Mouse (Mus musculus): ENCODE results near the gene Olfr477.
"Not testable (repeated sequence)": the region's sequence is repeated elsewhere in the genome, so short reads cannot be mapped to it uniquely, and the experiment has no call there.

Gene Olfr477

GRCm38 (mm10) chr7:107986393-107986792, at the start of gene Olfr477:
TSS of gene Olfr477 (plus strand) at chr7:107986693.
- DNase-seq (ENCODE audit: extremely low spot score, low spot score), result no peak

DNA sequence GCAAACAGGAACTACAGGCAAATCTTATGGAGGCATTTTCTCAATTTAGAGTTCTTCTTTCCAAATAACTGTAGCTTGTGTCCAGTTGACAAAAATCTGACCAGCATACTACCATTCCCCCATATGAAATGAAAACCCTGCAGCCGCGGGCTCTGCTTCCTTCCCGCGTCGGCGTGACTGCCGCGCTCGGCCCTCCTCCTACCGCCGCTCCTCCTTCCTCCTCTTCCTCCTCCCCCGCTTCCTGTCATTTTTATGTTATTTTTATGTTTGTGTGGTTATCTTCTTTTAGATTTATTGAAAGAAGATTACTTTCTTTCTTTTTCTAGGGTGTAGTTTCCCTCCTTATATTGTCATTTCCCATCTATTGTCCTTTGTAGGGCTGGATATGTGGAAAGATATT, 34.0 kb upstream of the Olfr477 start:
- not testable (repeated sequence) for DNase-seq (ENCODE audit: extremely low spot score, low spot score)

- no peak for DNase-seq (ENCODE audit: extremely low spot score, low spot score)
These were observed 32.1 kb upstream of the Olfr477 start, which contains the start of gene Olfr474 for GRCm38 (mm10) chr7:107954343-107954742. TSS of gene Olfr474 (plus strand) at chr7:107954643.

DNA sequence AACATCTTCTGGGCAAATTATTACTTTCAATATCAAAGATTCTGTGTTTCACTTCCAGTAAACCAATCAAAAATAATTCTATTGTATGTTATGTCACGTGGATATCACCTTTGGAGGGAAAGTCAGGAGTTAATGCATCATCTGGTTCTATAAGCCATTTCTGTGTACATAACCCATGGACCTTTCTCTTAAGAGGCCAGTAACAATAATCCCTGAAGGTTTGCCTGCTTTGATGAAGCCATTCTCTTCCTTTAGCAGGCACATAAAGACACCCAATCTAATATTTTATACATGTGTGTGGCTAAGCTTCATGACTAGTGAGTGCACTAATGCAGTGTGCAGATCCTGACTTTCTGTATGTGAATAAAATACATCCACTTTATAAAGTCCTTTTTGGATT, 22.0 kb upstream of the Olfr477 start, which contains the start of gene Olfr476:
Olfr476 (plus strand) TSS at position 301 of the 400 bp plus-strand sequence.
- DNase-seq (ENCODE audit: extremely low spot score, low spot score), result no peak

- DNase-seq (ENCODE audit: extremely low spot score, low spot score), result not testable (repeated sequence)
These were observed 27.8 kb downstream of the Olfr477 start for GRCm38 (mm10) chr7:108014256-108014655.

GRCm38 (mm10) chr7:108033889-108034288, 47.4 kb downstream of the Olfr477 start, which contains the start of gene Olfr478:
TSS of gene Olfr478 (minus strand) at chr7:108033989.
- no peak for DNase-seq (ENCODE audit: extremely low spot score, low spot score)

Data from neural tube, embryonic 10.5 days (tissue).